Mouse (Mus musculus) hindbrain, embryonic 12.5 days (tissue): ENCODE data around the gene Pkp4. TPM values are rescaled to one million over a fixed set of nuclear protein-coding genes. Genes with fewer than 3 reads are reported as not detected.
"Not testable (repeated sequence)": the region's sequence is repeated elsewhere in the genome, so short reads cannot be mapped to it uniquely, and the experiment has no call there.

Source experiments
- ATAC-seq: fragments of 200-750 bp; cut with Nextera tagmentation; 2 replicates; pipeline ENCODE4 v1.8.0; 2017; ENCODE audit warnings: moderate TSS enrichment; ENCODE audit not compliant: low FRiP score
- H3K27ac ChIP-seq: fragments of 300-500 bp; sonication (generic); 2 replicates; pipeline ENCODE4 v1.5.1; 2016; ENCODE audit warnings: mild to moderate bottlenecking
- H3K27me3 ChIP-seq: fragments of 300-500 bp; sonication (generic); 2 replicates; pipeline ENCODE4 v1.6.1; 2016; ENCODE audit warnings: mild to moderate bottlenecking
- H3K36me3 ChIP-seq: fragments of 300-500 bp; sonication (generic); 2 replicates; pipeline ENCODE4 v1.6.1; 2016; ENCODE audit warnings: mild to moderate bottlenecking
- H3K4me1 ChIP-seq: fragments of 300-500 bp; sonication (generic); 2 replicates; pipeline ENCODE4 v1.6.1; 2016
- H3K4me2 ChIP-seq: fragments of 300-500 bp; sonication (generic); replicated peaks from 2 replicates; pipeline ENCODE4 v1.6.1; 2016; ENCODE audit warnings: mild to moderate bottlenecking
- H3K4me3 ChIP-seq: fragments of 300-500 bp; sonication (generic); 2 replicates; pipeline ENCODE4 v1.5.1; 2016; ENCODE audit warnings: mild to moderate bottlenecking
- H3K9ac ChIP-seq: fragments of 300-500 bp; sonication (generic); 2 replicates; pipeline ENCODE4 v1.6.1; 2016; ENCODE audit warnings: mild to moderate bottlenecking, moderate library complexity
- H3K9me3 ChIP-seq: fragments of 300-500 bp; sonication (generic); replicated peaks from 2 replicates; pipeline ENCODE4 v1.6.1; 2016; ENCODE audit warnings: mild to moderate bottlenecking
- WGBS: fragments of 180-500 bp; shearing (Covaris S2); methylation state at CpG from one replicate; pipeline ENCODE4 v1.1.7; 2016; 5-methylcytosine and 5-hydroxymethylcytosine counted together
- polyA plus RNA-seq: library from polyadenylated mRNA; unstranded; fragments of >200 nt; fragmentation: Nextera tagmentation; extraction: Ambion mirVana; gene quantifications from 2 replicates; pipeline ENCODE4 v1.2.1, GENCODE M21; 2016

Pkp4 gene
- polyA plus RNA-seq, 1 experiment from 2014 or later, result 20.0 TPM

- Histone ChIP-seq H3K4me1 (peaks cover 14% of the 10 kb centered on the region), H3K4me3 (no peak overlapping the region), H3K27ac (peak overlapping the region; percentile 62), H3K36me3 (peaks cover 40% of the 10 kb centered on the region), H3K27me3 (no peaks in the 10 kb centered on the region), H3K9me3 (no peaks in the 10 kb centered on the region), H3K9ac (no peak overlapping the region), H3K4me2 (no peak overlapping the region)
- 76% methylated on average over 16 of the region's 16 CpGs for WGBS
- peak; percentile 76 for ATAC-seq
Measured at GRCm38 (mm10) chr2:59351303-59352099, 190.9 kb downstream of the Pkp4 start.

GRCm38 (mm10) chr2:59353821-59354220 is 193.2 kb downstream of the Pkp4 start:
- peaks cover 25% of the 10 kb centered on the region for H3K36me3 ChIP-seq
- no peak overlapping the region for H3K4me3 ChIP-seq
- H3K27me3 ChIP-seq, result no peaks in the 10 kb centered on the region
- H3K9ac ChIP-seq, result no peak overlapping the region
- no peak overlapping the region for H3K4me2 ChIP-seq
- no peak for ATAC-seq
- H3K9me3 ChIP-seq, result no peaks in the 10 kb centered on the region
- no peak overlapping the region for H3K27ac ChIP-seq
- 79% methylated on average over 3 of the region's 3 CpGs for WGBS
- peaks cover 12% of the 10 kb centered on the region for H3K4me1 ChIP-seq

GRCm38 (mm10) chr2:59355531-59356289 is 195.1 kb downstream of the Pkp4 start:
- no peaks in the 10 kb centered on the region for H3K27me3 ChIP-seq
- H3K4me2 ChIP-seq, result no peak overlapping the region
- no peak for ATAC-seq
- no peak overlapping the region for H3K9ac ChIP-seq
- no peak overlapping the region for H3K4me3 ChIP-seq
- peaks cover 12% of the 10 kb centered on the region for H3K4me1 ChIP-seq
- H3K36me3 ChIP-seq, result peaks cover 16% of the 10 kb centered on the region
- no peak overlapping the region for H3K27ac ChIP-seq
- H3K9me3 ChIP-seq, result no peaks in the 10 kb centered on the region
- WGBS, result 93% methylated on average over 5 of the region's 5 CpGs

GRCm38 (mm10) chr2:59359760-59360342 is 199.2 kb downstream of the Pkp4 start:
- Histone ChIP-seq H3K36me3 (peaks cover 9% of the 10 kb centered on the region), H3K27me3 (no peaks in the 10 kb centered on the region), H3K4me3 (no peak overlapping the region), H3K9ac (no peak overlapping the region), H3K4me2 (no peak overlapping the region), H3K27ac (no peak overlapping the region), H3K9me3 (no peaks in the 10 kb centered on the region), H3K4me1 (0 out of 2 replicates have a peak, but pooled peaks cover 2% of the 10 kb centered on the region)
- WGBS, result 77% methylated on average over 9 of the region's 9 CpGs
- ATAC-seq, result no peak

- Histone ChIP-seq H3K4me1 (0 out of 2 replicates have a peak, but pooled peaks cover 2% of the 10 kb centered on the region), H3K27ac (0 out of 2 replicates have a peak overlapping the region, but pooled peaks have one; percentile 9), H3K9ac (no peak overlapping the region), H3K4me3 (no peak overlapping the region), H3K36me3 (no peaks in the 10 kb centered on the region), H3K27me3 (no peaks in the 10 kb centered on the region), H3K9me3 (no peaks in the 10 kb centered on the region), H3K4me2 (no peak overlapping the region)
- ATAC-seq, result no peak
- 25% methylated on average over 4 of the region's 4 CpGs for WGBS
Measured at GRCm38 (mm10) chr2:59361350-59361780, 200.7 kb downstream of the Pkp4 start.

- 91% methylated on average over 3 of the region's 3 CpGs for WGBS
- ATAC-seq, result no peak
- Histone ChIP-seq H3K4me1 (0 out of 2 replicates have a peak, but pooled peaks cover 2% of the 10 kb centered on the region), H3K4me3 (no peak overlapping the region), H3K36me3 (no peaks in the 10 kb centered on the region), H3K4me2 (no peak overlapping the region), H3K9ac (no peak overlapping the region), H3K9me3 (no peaks in the 10 kb centered on the region), H3K27ac (no peak overlapping the region), H3K27me3 (no peaks in the 10 kb centered on the region)
Measured at GRCm38 (mm10) chr2:59364156-59364842, 203.6 kb downstream of the Pkp4 start.

GRCm38 (mm10) chr2:59367191-59367590 is 206.5 kb downstream of the Pkp4 start:
- Histone ChIP-seq H3K36me3 (no peaks in the 10 kb centered on the region), H3K4me1 (no peaks in the 10 kb centered on the region), H3K9ac (no peak overlapping the region), H3K4me3 (no peak overlapping the region), H3K4me2 (no peak overlapping the region), H3K27ac (no peak overlapping the region), H3K9me3 (no peaks in the 10 kb centered on the region), H3K27me3 (no peaks in the 10 kb centered on the region)
- ATAC-seq, result no peak
- WGBS, result 95% methylated on average over 4 of the region's 4 CpGs

GRCm38 (mm10) chr2:59373113-59373512 is 212.5 kb downstream of the Pkp4 start:
- Histone ChIP-seq H3K36me3 (no peaks in the 10 kb centered on the region), H3K27ac (no peak overlapping the region), H3K9ac (no peak overlapping the region), H3K4me2 (no peak overlapping the region), H3K27me3 (no peaks in the 10 kb centered on the region), H3K9me3 (no peaks in the 10 kb centered on the region), H3K4me1 (no peaks in the 10 kb centered on the region), H3K4me3 (no peak overlapping the region)
- 80% methylated on average over 2 of the region's 2 CpGs for WGBS
- ATAC-seq, result no peak

GRCm38 (mm10) chr2:59378096-59378495 is 217.4 kb downstream of the Pkp4 start:
- Histone ChIP-seq H3K36me3 (no peaks in the 10 kb centered on the region), H3K9me3 (no peaks in the 10 kb centered on the region), H3K27me3 (no peaks in the 10 kb centered on the region), H3K27ac (no peak overlapping the region), H3K4me3 (no peak overlapping the region), H3K4me2 (no peak overlapping the region), H3K9ac (no peak overlapping the region), H3K4me1 (no peaks in the 10 kb centered on the region)
- 90% methylated on average over 9 of the region's 9 CpGs for WGBS
- ATAC-seq, result no peak

- WGBS, result 90% methylated on average over 17 of the region's 17 CpGs
Measured at GRCm38 (mm10) chr2:59378861-59379260, 218.2 kb downstream of the Pkp4 start.

GRCm38 (mm10) chr2:59383231-59383630 is 222.6 kb downstream of the Pkp4 start:
- H3K4me3 ChIP-seq, result no peak overlapping the region
- no peaks in the 10 kb centered on the region for H3K36me3 ChIP-seq
- no peak overlapping the region for H3K27ac ChIP-seq
- H3K4me1 ChIP-seq, result no peaks in the 10 kb centered on the region; the same call in 1 of the 2 replicates
- no peak overlapping the region for H3K4me2 ChIP-seq
- H3K9me3 ChIP-seq, result no peaks in the 10 kb centered on the region
- WGBS, result 97% methylated on average over 17 of the region's 17 CpGs
- no peak for ATAC-seq
- H3K9ac ChIP-seq, result no peak overlapping the region
- no peaks in the 10 kb centered on the region for H3K27me3 ChIP-seq

More at GRCm38 (mm10) chr2:59378861-59379260, 218.2 kb downstream of the Pkp4 start:
- H3K4me2 ChIP-seq, H3K27ac ChIP-seq, H3K9me3 ChIP-seq, ATAC-seq, H3K4me1 ChIP-seq, H3K36me3 ChIP-seq, H3K27me3 ChIP-seq, H3K4me3 ChIP-seq, H3K9ac ChIP-seq: not testable (repeated sequence)
